Mouse (Mus musculus): ENCODE measurements around the gene Olfr417. TPM values are rescaled to one million over a fixed set of nuclear protein-coding genes. Genes with fewer than 3 reads are reported as not detected.
"Not testable (repeated sequence)": the region's sequence is repeated elsewhere in the genome, so short reads cannot be mapped to it uniquely, and the experiment has no call there.

Gene Olfr417
- not detected for total RNA-seq (2021)
- long read RNA-seq, experiment 1 = 0 reads
- long read RNA-seq, experiment 2 = 0 reads

DNA sequence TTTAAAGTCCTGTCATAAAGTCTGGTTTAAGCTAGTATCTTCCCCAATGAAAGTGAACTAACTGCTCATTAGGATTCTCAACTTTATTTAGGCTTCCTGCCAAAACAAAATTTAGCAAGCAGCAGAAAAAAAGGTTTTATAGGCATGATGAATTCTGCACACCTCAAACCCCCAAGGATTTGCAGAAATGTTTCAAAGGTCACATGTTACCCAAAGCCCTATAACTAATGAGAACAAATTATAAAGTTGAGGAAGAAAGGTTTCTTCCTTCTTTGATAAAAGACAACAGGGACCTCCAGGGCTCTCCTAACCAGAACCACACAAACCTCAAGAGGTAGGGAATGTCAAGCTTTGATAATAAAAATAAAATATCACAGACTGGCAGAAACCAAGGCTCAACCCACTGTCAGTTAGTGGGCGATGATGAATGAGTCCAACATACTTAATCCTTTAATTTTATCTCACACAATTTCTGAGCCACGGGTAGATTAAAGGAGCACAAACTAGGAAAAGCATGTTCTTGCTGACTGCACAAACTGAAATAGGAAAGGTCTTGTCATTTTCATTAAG lies at the start of gene Olfr417:
Gene Olfr417, plus strand, starts transcription at position 241 of the 570 bp plus-strand sequence.
- no peak within 1 kb of the TSS for H3K27ac ChIP-seq
- TF ChIP-seq CTCF (IDR thresholded peaks at IDR 0.05) = no peak
- intact Hi-C loops (cut with DNase I) = no loop called here
- no peak within 1 kb of the TSS for H3K4me3 ChIP-seq
- no peak for DNase-seq (ENCODE audit: extremely low spot score in 1 of 2, low spot score in 2 of 2)

DNA sequence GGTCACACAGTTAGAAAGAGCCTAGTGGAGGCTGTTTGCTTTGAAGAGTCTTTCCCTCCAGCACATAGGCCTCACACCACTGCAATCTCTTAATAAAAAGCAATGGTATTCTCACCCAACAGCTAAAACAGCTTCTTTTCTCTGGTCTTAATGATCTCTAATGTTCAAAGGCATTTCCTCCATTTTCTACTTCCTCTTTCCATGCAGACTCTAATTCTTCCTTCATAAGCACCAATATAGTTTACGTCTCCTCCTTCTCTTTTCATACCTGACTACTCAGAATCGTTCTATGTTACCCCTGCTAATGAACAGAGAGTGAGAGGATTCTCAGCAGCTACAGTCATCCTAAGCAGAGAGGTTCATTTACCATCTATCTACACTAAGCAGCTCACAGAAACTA lies 47.6 kb upstream of the Olfr417 start:
- TF ChIP-seq CTCF (IDR thresholded peaks at IDR 0.05) = no peak
- intact Hi-C loops (cut with DNase I) = loop anchor here (5.0 kb wide), 1 partner anchor 1025 kb away; no protein-coding TSS in a partner anchor
- no peak for DNase-seq (ENCODE audit: extremely low spot score in 1 of 2, low spot score in 2 of 2)
- H3K4me3 ChIP-seq = no peak overlapping the region
- H3K27ac ChIP-seq = no peak overlapping the region

DNA sequence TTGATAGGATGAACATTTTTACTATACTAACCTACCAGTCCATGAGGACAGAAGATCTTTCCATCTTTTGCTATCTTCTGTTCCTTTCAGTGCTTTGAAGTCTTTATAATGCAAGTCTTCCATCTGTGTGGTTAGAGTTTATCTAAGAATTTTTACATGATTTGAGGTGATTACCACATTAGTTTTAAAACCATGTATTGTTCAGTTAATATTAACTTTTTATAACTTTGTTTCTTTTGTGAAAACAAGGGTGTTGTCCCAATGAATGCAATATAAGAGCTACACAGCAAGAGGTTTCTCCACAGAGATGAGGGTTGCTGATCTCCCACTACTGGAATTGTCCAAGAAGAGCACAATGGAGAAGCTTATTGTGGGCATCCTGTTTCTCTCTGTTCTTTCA lies 34.7 kb upstream of the Olfr417 start, which contains the start of gene Mptx1:
Gene Mptx1, plus strand, starts transcription at position 301 of the 400 bp plus-strand sequence.
- H3K27ac ChIP-seq = no peak within 1 kb of the TSS
- intact Hi-C loops (cut with DNase I) = no loop called here
- DNase-seq (ENCODE audit: extremely low spot score in 1 of 2, low spot score in 2 of 2) = no peak
- TF ChIP-seq CTCF (IDR thresholded peaks at IDR 0.05) = no peak
- H3K4me3 ChIP-seq = no peak within 1 kb of the TSS

DNA sequence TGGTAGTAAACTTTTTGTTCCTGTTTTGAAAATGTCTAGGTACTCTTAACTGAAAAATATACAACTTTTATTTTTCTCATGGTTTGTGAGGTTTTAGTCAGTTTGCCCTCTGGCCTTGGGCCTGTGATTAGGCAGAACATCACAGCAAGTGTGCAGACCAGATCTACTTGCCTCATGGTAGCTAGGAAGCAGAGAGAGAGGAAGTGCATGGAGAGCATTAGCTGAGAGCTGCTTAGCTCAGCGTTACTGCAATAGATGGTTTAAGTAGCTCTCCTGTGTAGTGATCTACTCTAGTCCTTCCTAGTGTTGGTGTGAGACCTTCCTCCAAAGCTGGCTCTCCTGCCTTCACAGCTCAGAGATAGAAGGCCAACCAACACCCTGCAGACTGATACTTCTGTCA lies 11.3 kb upstream of the Olfr417 start:
- DNase-seq (ENCODE audit: extremely low spot score in 1 of 2, low spot score in 2 of 2); H3K27ac ChIP-seq; intact Hi-C loops (cut with DNase I); H3K4me3 ChIP-seq: not testable (repeated sequence)

DNA sequence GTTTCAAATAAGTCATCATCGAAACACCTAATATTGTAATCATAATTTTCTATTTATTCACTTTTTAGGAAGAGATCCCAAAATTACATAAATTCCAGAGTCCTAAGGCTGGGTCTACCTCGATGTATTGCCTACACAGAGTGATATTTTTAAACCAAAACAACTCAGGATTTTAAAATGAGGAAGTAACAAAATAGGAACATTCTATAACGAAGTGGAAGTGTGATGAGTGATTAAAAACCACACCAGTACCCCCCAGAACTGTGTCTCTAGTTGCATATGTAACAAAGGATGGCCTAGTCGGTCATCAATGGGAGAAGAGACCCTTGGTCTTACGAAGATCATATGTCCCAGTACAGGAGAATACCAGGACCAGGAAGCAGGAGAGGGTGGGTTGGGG lies 10.3 kb upstream of the Olfr417 start:
- intact Hi-C loops (cut with DNase I) = no loop called here
- DNase-seq (ENCODE audit: extremely low spot score in 1 of 2, low spot score in 2 of 2) = no peak
- TF ChIP-seq CTCF (IDR thresholded peaks at IDR 0.05) = no peak
- H3K4me3 ChIP-seq = no peak overlapping the region
- H3K27ac ChIP-seq = no peak overlapping the region

DNA sequence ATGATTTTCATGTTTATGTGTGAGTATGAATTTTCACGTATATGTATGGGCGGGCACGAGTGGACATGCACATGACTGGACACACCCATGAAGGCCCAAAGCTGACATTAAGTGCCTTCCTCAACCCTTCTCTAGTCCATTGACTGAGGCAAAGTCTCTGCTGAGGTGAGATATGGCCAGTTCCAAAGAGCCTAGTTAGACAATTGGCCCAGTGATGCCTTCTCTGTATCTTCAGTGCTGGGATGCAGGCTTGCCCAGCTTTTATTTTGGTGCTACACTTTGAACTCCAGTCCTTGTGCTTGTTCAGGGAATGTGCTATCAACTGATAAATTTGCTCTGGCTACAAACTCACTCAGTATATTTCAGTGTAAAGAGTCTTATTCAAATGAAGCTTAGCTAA lies 8.9 kb downstream of the Olfr417 start:
- intact Hi-C loops (cut with DNase I) = no loop called here
- no peak for TF ChIP-seq CTCF (IDR thresholded peaks at IDR 0.05)
- Histone ChIP-seq H3K4me3 (no peak overlapping the region), H3K27ac (no peak overlapping the region)
- no peak for DNase-seq (ENCODE audit: extremely low spot score in 1 of 2, low spot score in 2 of 2)

DNA sequence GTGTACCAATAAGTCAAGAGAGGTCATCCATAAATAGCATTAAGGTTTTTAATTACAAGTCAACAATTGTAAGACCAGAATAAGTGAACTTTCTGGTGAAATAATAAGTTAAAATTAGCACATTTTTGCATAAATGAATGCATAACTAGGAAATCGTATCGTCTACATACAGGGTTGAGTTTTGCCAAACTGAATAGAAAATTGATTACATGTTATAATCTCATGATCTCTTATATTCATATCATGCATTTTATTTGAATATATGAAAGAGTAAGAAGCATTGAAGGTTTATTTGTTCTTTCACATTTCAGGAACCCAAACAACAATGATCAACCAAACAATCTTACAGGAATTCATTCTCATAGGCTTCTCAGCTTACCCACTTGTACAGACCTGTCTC lies 25.8 kb downstream of the Olfr417 start, which contains the start of gene Olfr248:
Gene Olfr248, plus strand, starts transcription at position 301 of the 400 bp plus-strand sequence.
- no peak for TF ChIP-seq CTCF (IDR thresholded peaks at IDR 0.05)
- Histone ChIP-seq H3K27ac (no peak within 1 kb of the TSS), H3K4me3 (no peak within 1 kb of the TSS)
- DNase-seq (ENCODE audit: extremely low spot score in 1 of 2, low spot score in 2 of 2) = no peak
- intact Hi-C loops (cut with DNase I) = no loop called here

DNA sequence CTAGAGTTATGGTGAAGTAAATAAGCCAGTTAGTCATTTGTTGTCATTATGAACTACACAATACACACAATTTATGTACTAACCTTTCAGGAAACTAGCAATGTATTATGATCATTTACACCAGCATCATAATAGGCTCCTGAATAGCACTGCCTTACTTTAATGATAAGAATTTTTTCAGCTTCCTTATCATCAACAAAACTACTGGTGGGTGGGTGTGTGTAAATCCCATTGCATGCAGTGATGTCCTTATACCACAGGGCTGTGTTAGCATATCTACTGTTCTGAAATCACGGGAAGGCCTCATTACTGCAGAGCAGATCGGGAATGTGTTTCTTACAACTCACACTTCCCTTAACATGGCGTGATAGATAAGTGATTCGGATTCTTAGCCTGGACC lies 58.0 kb downstream of the Olfr417 start:
- intact Hi-C loops (cut with DNase I) = no loop called here
- Histone ChIP-seq H3K4me3 (no peak overlapping the region), H3K27ac (no peak overlapping the region)
- no peak for DNase-seq (ENCODE audit: extremely low spot score in 1 of 2, low spot score in 2 of 2)
- TF ChIP-seq CTCF (IDR thresholded peaks at IDR 0.05) = no peak

DNA sequence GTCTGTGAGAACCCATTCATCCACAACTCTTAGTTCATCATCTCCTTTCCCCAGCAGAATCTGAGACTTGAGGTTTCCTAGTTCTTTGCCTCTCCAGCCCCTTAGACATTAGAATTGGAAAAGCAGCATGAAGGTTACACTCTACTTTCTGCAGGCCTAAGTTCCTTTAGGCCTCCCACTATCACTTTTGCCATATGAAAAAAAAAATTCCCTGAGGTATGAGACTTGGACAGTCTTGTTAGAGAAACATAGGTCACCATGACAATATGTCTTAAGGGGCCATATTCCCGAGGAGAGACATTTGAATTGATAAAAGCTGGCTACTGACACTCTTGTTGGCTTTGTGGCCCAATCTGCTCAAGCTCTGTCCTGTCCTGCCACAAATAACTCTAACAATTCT lies 58.8 kb downstream of the Olfr417 start, which contains the start of gene Olfr414:
Gene Olfr414, plus strand, starts transcription at position 301 of the 400 bp plus-strand sequence.
- no peak within 1 kb of the TSS for H3K27ac ChIP-seq
- H3K4me3 ChIP-seq = no peak within 1 kb of the TSS
- TF ChIP-seq CTCF (IDR thresholded peaks at IDR 0.05) = no peak
- no peak for DNase-seq (ENCODE audit: extremely low spot score in 1 of 2, low spot score in 2 of 2)
- intact Hi-C loops (cut with DNase I) = no loop called here

Other genes with a start within 250 kb of the Olfr417 start
- not detected for gene Olfr231, start 244.0 kb upstream of the Olfr417 start, total RNA-seq (2021)
- not detected for gene Olfr424, start 233.6 kb upstream of the Olfr417 start, total RNA-seq (2021)
- not detected for gene Olfr420, start 209.5 kb upstream of the Olfr417 start, total RNA-seq (2021)
- gene Spta1, start 192.3 kb upstream of the Olfr417 start, total RNA-seq (2021) = under 1 TPM; 0.05 to 0.07 TPM
- gene Olfr419, start 113.1 kb upstream of the Olfr417 start, total RNA-seq (2021) = not detected
- gene Mptx1, start 34.6 kb upstream of the Olfr417 start, total RNA-seq (2021) = not detected
- not detected for gene Olfr248, start 25.9 kb downstream of the Olfr417 start, total RNA-seq (2021)
- not detected for gene Olfr414, start 58.9 kb downstream of the Olfr417 start, total RNA-seq (2021)
- not detected for gene Olfr220, start 77.0 kb downstream of the Olfr417 start, total RNA-seq (2021)
- 10 to 100 TPM; 81.5 to 87.0 TPM for gene Fmn2, start 136.7 kb downstream of the Olfr417 start, total RNA-seq (2021)